Mouse (Mus musculus) kidney, embryonic 16.5 days (tissue): ENCODE data around the gene Preb. TPM values are rescaled to one million over a fixed set of nuclear protein-coding genes. Genes with fewer than 3 reads are reported as not detected.

Source experiments
- ATAC-seq: fragments of 200-750 bp; cut with Nextera tagmentation; 2 replicates; pipeline ENCODE4 v1.8.0; 2017; ENCODE audit warnings: moderate TSS enrichment; ENCODE audit not compliant: low FRiP score, low TSS enrichment
- H3K27ac ChIP-seq: fragments of 300-500 bp; sonication (generic); 2 replicates; pipeline ENCODE4 v1.5.1; 2014; ENCODE audit warnings: low read length
- H3K27me3 ChIP-seq: fragments of 300-500 bp; sonication (generic); 2 replicates; pipeline ENCODE4 v1.6.1; 2014; ENCODE audit warnings: low read length, control low read depth, mixed read lengths; ENCODE audit not compliant: insufficient read depth
- H3K36me3 ChIP-seq: fragments of 300-500 bp; sonication (generic); 2 replicates; pipeline ENCODE4 v1.6.1; 2014; ENCODE audit warnings: low read length, control low read depth, mixed read lengths; ENCODE audit not compliant: insufficient read depth
- H3K4me1 ChIP-seq: fragments of 300-500 bp; sonication (generic); 2 replicates; pipeline ENCODE4 v1.6.1; 2014; ENCODE audit warnings: low read length, control low read depth, mixed read lengths; ENCODE audit not compliant: insufficient read depth
- H3K4me2 ChIP-seq: fragments of 300-500 bp; sonication (generic); replicated peaks from 2 replicates; pipeline ENCODE4 v1.6.1; 2014; ENCODE audit warnings: low read depth, low read length
- H3K4me3 ChIP-seq: fragments of 300-500 bp; sonication (generic); 2 replicates; pipeline ENCODE4 v1.5.1; 2014; ENCODE audit warnings: mild to moderate bottlenecking, low read length
- H3K9ac ChIP-seq: fragments of 300-500 bp; sonication (generic); replicated peaks from 2 replicates; pipeline ENCODE4 v1.6.1; 2014; ENCODE audit warnings: low read length
- H3K9me3 ChIP-seq: fragments of 300-500 bp; sonication (generic); 2 replicates; pipeline ENCODE4 v1.6.1; 2016; ENCODE audit warnings: low read length, control low read depth
- WGBS: fragments of 180-500 bp; shearing (Covaris S2); extraction: QIAGEN DNeasy Blood & Tissue Kit; methylation state at CpG from one replicate; pipeline ENCODE4 v1.1.7; 2014; 5-methylcytosine and 5-hydroxymethylcytosine counted together
- polyA plus RNA-seq: library from polyadenylated mRNA; unstranded; fragments of >200 nt; fragmentation: Nextera tagmentation; extraction: Ambion mirVana; gene quantifications from 2 replicates; pipeline ENCODE4 v1.2.1, GENCODE M21; 2015

Gene Preb
- polyA plus RNA-seq, 1 experiment from 2014 or later: 172 TPM

GRCm38 (mm10) chr5:30957891-30958290 is 2.3 kb downstream of the Preb start:
- H3K36me3 ChIP-seq: peaks cover 47% of the 10 kb centered on the region
- no peaks in the 10 kb centered on the region for H3K27me3 ChIP-seq
- ATAC-seq: no peak
- H3K4me1 ChIP-seq: peaks cover 28% of the 10 kb centered on the region
- WGBS: 90% methylated on average over 6 of the region's 6 CpGs
- H3K9me3 ChIP-seq: no peaks in the 10 kb centered on the region
- no peak overlapping the region for H3K4me3 ChIP-seq
- peak overlapping the region; percentile 89; the same call in 1 of the 2 replicates for H3K4me2 ChIP-seq
- peak overlapping the region; percentile 31; the same call in 1 of the 2 replicates for H3K9ac ChIP-seq
- H3K27ac ChIP-seq: no peak overlapping the region

- WGBS: 90% methylated on average over 6 of the region's 6 CpGs
- Histone ChIP-seq H3K4me2 (no peak overlapping the region), H3K27ac (no peak overlapping the region), H3K4me1 (peaks cover 28% of the 10 kb centered on the region), H3K9ac (no peak overlapping the region), H3K36me3 (peaks cover 58% of the 10 kb centered on the region), H3K27me3 (no peaks in the 10 kb centered on the region), H3K9me3 (no peaks in the 10 kb centered on the region), H3K4me3 (no peak overlapping the region)
- no peak for ATAC-seq
Observed at GRCm38 (mm10) chr5:30955751-30956150, 4.4 kb downstream of the Preb start.

- no peak overlapping the region for H3K27ac ChIP-seq
- no peak overlapping the region for H3K4me2 ChIP-seq
- peaks cover 32% of the 10 kb centered on the region for H3K4me1 ChIP-seq
- whole genome bisulfite sequencing: 93% methylated on average over 9 of the region's 9 CpGs
- ATAC-seq: no peak
- H3K27me3 ChIP-seq: no peaks in the 10 kb centered on the region
- H3K9me3 ChIP-seq: no peaks in the 10 kb centered on the region
- no peak overlapping the region for H3K9ac ChIP-seq
- no peak overlapping the region for H3K4me3 ChIP-seq
- peaks cover 58% of the 10 kb centered on the region for H3K36me3 ChIP-seq
Observed at GRCm38 (mm10) chr5:30954556-30954955, 5.6 kb downstream of the Preb start.

- H3K36me3 ChIP-seq: peaks cover 58% of the 10 kb centered on the region
- H3K9ac ChIP-seq: no peak overlapping the region
- no peaks in the 10 kb centered on the region for H3K27me3 ChIP-seq
- H3K4me3 ChIP-seq: no peak overlapping the region
- H3K9me3 ChIP-seq: no peaks in the 10 kb centered on the region
- H3K27ac ChIP-seq: no peak overlapping the region
- peaks cover 34% of the 10 kb centered on the region for H3K4me1 ChIP-seq
- H3K4me2 ChIP-seq: no peak overlapping the region
- ATAC-seq: no peak
- WGBS: 97% methylated on average over 6 of the region's 6 CpGs
Observed at GRCm38 (mm10) chr5:30954065-30954464, 6.1 kb downstream of the Preb start.

GRCm38 (mm10) chr5:30952551-30952950 is 7.6 kb downstream of the Preb start:
- H3K4me2 ChIP-seq: no peak overlapping the region
- no peak overlapping the region for H3K27ac ChIP-seq
- no peaks in the 10 kb centered on the region for H3K27me3 ChIP-seq
- 88% methylated on average over 5 of the region's 5 CpGs for WGBS
- H3K4me3 ChIP-seq: no peak overlapping the region
- no peaks in the 10 kb centered on the region for H3K9me3 ChIP-seq
- peaks cover 24% of the 10 kb centered on the region for H3K4me1 ChIP-seq
- no peak for ATAC-seq
- no peak overlapping the region for H3K9ac ChIP-seq
- H3K36me3 ChIP-seq: peaks cover 46% of the 10 kb centered on the region

GRCm38 (mm10) chr5:30951706-30952105 is 8.5 kb downstream of the Preb start:
- H3K27ac ChIP-seq: no peak overlapping the region
- H3K4me1 ChIP-seq: peaks cover 21% of the 10 kb centered on the region
- no peak for ATAC-seq
- no peak overlapping the region for H3K4me2 ChIP-seq
- no peak overlapping the region for H3K9ac ChIP-seq
- H3K9me3 ChIP-seq: no peaks in the 10 kb centered on the region
- no peak overlapping the region for H3K4me3 ChIP-seq
- 80% methylated on average over 6 of the region's 6 CpGs for WGBS
- H3K27me3 ChIP-seq: no peaks in the 10 kb centered on the region
- peaks cover 43% of the 10 kb centered on the region for H3K36me3 ChIP-seq

GRCm38 (mm10) chr5:30950922-30951321 is 9.2 kb downstream of the Preb start:
- WGBS: 92% methylated on average over 2 of the region's 2 CpGs
- peak overlapping the region; percentile 92; the same call in 1 of the 2 replicates for H3K4me2 ChIP-seq
- ATAC-seq: no peak

GRCm38 (mm10) chr5:30950451-30950850 is 9.7 kb downstream of the Preb start:
- Histone ChIP-seq H3K4me2 (peak overlapping the region; percentile 92), H3K27me3 (no peaks in the 10 kb centered on the region), H3K27ac (peak overlapping the region; percentile 88), H3K9me3 (no peaks in the 10 kb centered on the region), H3K9ac (peak overlapping the region; percentile 77), H3K4me1 (peaks cover 22% of the 10 kb centered on the region), H3K4me3 (peak overlapping the region; percentile 70), H3K36me3 (peaks cover 36% of the 10 kb centered on the region)
- ATAC-seq: no peak
- 63% methylated on average over 4 of the region's 4 CpGs for WGBS

More at GRCm38 (mm10) chr5:30950922-30951321, 9.2 kb downstream of the Preb start:
- peaks cover 41% of the 10 kb centered on the region for H3K36me3 ChIP-seq
- H3K4me3 ChIP-seq: no peak overlapping the region
- peaks cover 21% of the 10 kb centered on the region for H3K4me1 ChIP-seq
- H3K9ac ChIP-seq: no peak overlapping the region
- H3K27me3 ChIP-seq: no peaks in the 10 kb centered on the region
- H3K27ac ChIP-seq: no peak overlapping the region
- H3K9me3 ChIP-seq: no peaks in the 10 kb centered on the region

- Histone ChIP-seq H3K36me3 (peaks cover 30% of the 10 kb centered on the region), H3K4me1 (peaks cover 28% of the 10 kb centered on the region), H3K27me3 (no peaks in the 10 kb centered on the region), H3K9me3 (no peaks in the 10 kb centered on the region), H3K9ac (peak overlapping the region; percentile 77), H3K27ac (peak overlapping the region; percentile 88), H3K4me3 (peak overlapping the region; percentile 70), H3K4me2 (peak overlapping the region; percentile 92)
- ATAC-seq: peak; percentile 91
- WGBS: under 1% methylated on average over 31 of the region's 31 CpGs
Observed at GRCm38 (mm10) chr5:30949654-30950326, 10.4 kb downstream of the Preb start.

- Histone ChIP-seq H3K27ac (peak overlapping the region; percentile 88), H3K4me1 (peaks cover 28% of the 10 kb centered on the region)
- 68% methylated on average over 5 of the region's 5 CpGs for WGBS
Observed at GRCm38 (mm10) chr5:30948620-30949019, 11.5 kb downstream of the Preb start.

More at GRCm38 (mm10) chr5:30948620-30949019, 11.5 kb downstream of the Preb start:
- Histone ChIP-seq H3K36me3 (peaks cover 18% of the 10 kb centered on the region), H3K9ac (0 out of 2 replicates have a peak overlapping the region, but pooled peaks have one; percentile 76), H3K4me2 (0 out of 2 replicates have a peak overlapping the region, but pooled peaks have one; percentile 92), H3K9me3 (no peaks in the 10 kb centered on the region), H3K27me3 (no peaks in the 10 kb centered on the region), H3K4me3 (no peak overlapping the region)
- no peak for ATAC-seq
